Mouse (Mus musculus): ENCODE data around the gene Calhm1. TPM values are rescaled to one million over a fixed set of nuclear protein-coding genes. Genes with fewer than 3 reads are reported as not detected.

Calhm1 gene
- total and polyA plus RNA-seq, 3 experiments: 0.06 TPM; not detected in 2

GRCm38 (mm10) chr19:47166758-47167157, 22.7 kb upstream of the Calhm1 start:
- no peak overlapping the region for H3K27ac ChIP-seq (ENCODE audit: control insufficient read depth, low read depth, low read length)
- no peak for DNase-seq (ENCODE audit: low read depth, low spot score)
- no peak overlapping the region for H3K4me3 ChIP-seq (ENCODE audit: control insufficient read depth in 1 of 2, insufficient read depth in 1 of 2, low read depth in 2 of 2, low read length in 2 of 2)
- no peak overlapping the region for H3K9ac ChIP-seq (ENCODE audit: control insufficient read depth, low read depth, low read length, poor library complexity, severe bottlenecking)
- H3K4me1 ChIP-seq (ENCODE audit: control insufficient read depth in 1 of 2, insufficient read depth in 2 of 2, low read length in 2 of 2): no peaks in the 10 kb centered on the region; a peak in 1 of 4 replicates
- no peaks in the 10 kb centered on the region for H3K27me3 ChIP-seq (ENCODE audit: control insufficient read depth in 1 of 2, insufficient read depth in 2 of 2, low read length in 2 of 2)
- TF ChIP-seq KAT2A (conservative IDR thresholded peaks at IDR 0.05; ENCODE audit: low read depth, low read length) (no peak), ETS1 (IDR thresholded peaks at IDR 0.05; ENCODE audit: low read depth, low read length) (no peak), MYB (IDR thresholded peaks at IDR 0.05; ENCODE audit: low read depth, low read length) (no peak), SMC3 (IDR thresholded peaks at IDR 0.05; ENCODE audit: low read depth, low read length) (no peak), POLR2AphosphoS2 (IDR thresholded peaks at IDR 0.05; ENCODE audit: low read length) (no peak), POLR2AphosphoS5 (IDR thresholded peaks at IDR 0.05; ENCODE audit: borderline replicate concordance, low read depth, low read length) (no peak), EP300 (IDR thresholded peaks at IDR 0.05; ENCODE audit: low read depth in 1 of 2, low read length in 2 of 2) (no peak), CHD1 (IDR thresholded peaks at IDR 0.05; ENCODE audit: low read depth, low read length) (no peak), E2F4 (IDR thresholded peaks at IDR 0.05; ENCODE audit: borderline replicate concordance, low read depth, low read length) (no peak), TAL1 (IDR thresholded peaks at IDR 0.05; ENCODE audit: low read length) (no peak), TBP (IDR thresholded peaks at IDR 0.05; ENCODE audit: low read depth, low read length) (no peak), ELF1 (IDR thresholded peaks at IDR 0.05; ENCODE audit: low read depth, low read length) (no peak), TCF12 (IDR thresholded peaks at IDR 0.05; ENCODE audit: low read depth, low read length) (no peak), MYC (IDR thresholded peaks at IDR 0.05; ENCODE audit: low read depth, low read length) (no peak), RAD21 (IDR thresholded peaks at IDR 0.05; ENCODE audit: low read depth, low read length) (no peak)
- H3K36me3 ChIP-seq (ENCODE audit: control insufficient read depth in 1 of 2, insufficient read depth in 2 of 2, low read length in 2 of 2): peaks cover 0 to 3% of the 10 kb centered on the region in 2 experiments; a peak in 2 of 4 replicates
- H3K9me3 ChIP-seq (replicated peaks; ENCODE audit: insufficient read depth, low read length): no peaks in the 10 kb centered on the region
- no peaks in the 10 kb centered on the region; the same call in 1 of the 2 replicates for H3K79me2 ChIP-seq (ENCODE audit: control insufficient read depth, insufficient read depth, low read length, poor library complexity)

- Histone ChIP-seq H3K4me3 (ENCODE audit: control insufficient read depth in 1 of 2, insufficient read depth in 1 of 2, low read depth in 2 of 2, low read length in 2 of 2) (no peak overlapping the region), H3K36me3 (ENCODE audit: control insufficient read depth in 1 of 2, insufficient read depth in 2 of 2, low read length in 2 of 2) (no peaks in the 10 kb centered on the region; a peak in 1 of 4 replicates), H3K9ac (ENCODE audit: control insufficient read depth, low read depth, low read length, poor library complexity, severe bottlenecking) (no peak overlapping the region), H3K4me1 (ENCODE audit: control insufficient read depth in 1 of 2, insufficient read depth in 2 of 2, low read length in 2 of 2) (no peaks in the 10 kb centered on the region; a peak in 1 of 4 replicates), H3K27ac (ENCODE audit: control insufficient read depth, low read depth, low read length) (no peak overlapping the region), H3K27me3 (ENCODE audit: control insufficient read depth in 1 of 2, insufficient read depth in 2 of 2, low read length in 2 of 2) (peaks cover 0 to 2% of the 10 kb centered on the region in 2 experiments; a peak in 1 of 4 replicates), H3K79me2 (ENCODE audit: control insufficient read depth, insufficient read depth, low read length, poor library complexity) (no peaks in the 10 kb centered on the region), H3K9me3 (replicated peaks; ENCODE audit: insufficient read depth, low read length) (no peaks in the 10 kb centered on the region)
- no peak for TF ChIP-seq RCOR1 (IDR thresholded peaks at IDR 0.05; ENCODE audit: low read depth, low read length)
- TF ChIP-seq MAFK (IDR thresholded peaks at IDR 0.05; ENCODE audit: borderline replicate concordance, low read depth, low read length): no peak
- TF ChIP-seq USF2 (IDR thresholded peaks at IDR 0.05; ENCODE audit: borderline replicate concordance in 1 of 2, insufficient read depth in 1 of 2, low read depth in 1 of 2, low read length in 2 of 2): no peak
- TF ChIP-seq NRF1 (IDR thresholded peaks at IDR 0.05; ENCODE audit: insufficient read depth, low read depth, low read length, poor library complexity, severe bottlenecking): no peak
- TF ChIP-seq KAT2A (conservative IDR thresholded peaks at IDR 0.05; ENCODE audit: low read depth, low read length): no peak
- TF ChIP-seq TBP (IDR thresholded peaks at IDR 0.05; ENCODE audit: low read depth, low read length): no peak
- no peak for TF ChIP-seq ETS1 (IDR thresholded peaks at IDR 0.05; ENCODE audit: low read depth, low read length)
- no peak for TF ChIP-seq EP300 (IDR thresholded peaks at IDR 0.05; ENCODE audit: low read depth in 1 of 2, low read length in 2 of 2)
- TF ChIP-seq BHLHE40 (IDR thresholded peaks at IDR 0.05; ENCODE audit: borderline replicate concordance, low read depth, low read length): no peak
- TF ChIP-seq TCF12 (IDR thresholded peaks at IDR 0.05; ENCODE audit: low read depth, low read length): no peak
- no peak for TF ChIP-seq RAD21 (IDR thresholded peaks at IDR 0.05; ENCODE audit: low read depth, low read length)
- TF ChIP-seq MXI1 (IDR thresholded peaks at IDR 0.05; ENCODE audit: low read depth, low read length): no peak
- TF ChIP-seq CTCF (IDR thresholded peaks at IDR 0.05 in 2 of 3, conservative IDR thresholded peaks at IDR 0.05 in 1 of 3; ENCODE audit: control insufficient read depth in 1 of 3, insufficient read depth in 1 of 3, low read depth in 2 of 3, low read length in 3 of 3, poor library complexity in 1 of 3, severe bottlenecking in 1 of 3): no peak
- no peak for TF ChIP-seq USF1 (IDR thresholded peaks at IDR 0.05; ENCODE audit: low read depth, low read length)
- no peak for TF ChIP-seq CHD2 (IDR thresholded peaks at IDR 0.05; ENCODE audit: low read length)
- no peak for DNase-seq (ENCODE audit: low read depth, low spot score)
Observed at GRCm38 (mm10) chr19:47163176-47163744, 19.2 kb upstream of the Calhm1 start.

Measured in MEL (cell line).